Mouse (Mus musculus): ENCODE data around the gene Gm38392. TPM values are rescaled to one million over a fixed set of nuclear protein-coding genes. Genes with fewer than 3 reads are reported as not detected.
A peak's percentile ranks its signal among the peaks of the same experiment; 100 is the strongest.

The Gm38392 gene
- total RNA-seq, 2 experiments from 2014 or later = not detected

DNA sequence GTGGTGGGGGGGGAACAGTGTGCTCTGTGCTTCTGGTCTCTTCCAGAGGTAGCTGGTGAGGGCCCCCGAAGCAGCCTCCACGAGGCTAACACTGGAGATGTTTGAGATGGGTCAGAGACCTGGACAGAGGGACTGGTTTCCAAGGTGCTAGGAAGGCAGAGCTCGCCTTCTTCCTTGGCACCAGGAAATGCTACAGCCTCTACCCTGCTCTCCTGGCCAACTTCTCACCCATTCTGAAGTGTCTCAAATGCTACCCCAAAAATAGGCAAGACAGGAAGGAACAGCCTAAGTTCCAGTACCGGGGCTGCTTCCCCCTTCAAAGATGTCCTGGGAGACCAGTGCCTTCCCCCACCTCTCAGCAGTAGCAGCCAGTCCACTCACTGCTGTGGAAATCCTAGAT lies 47.6 kb downstream of the Gm38392 start:
- ATAC-seq (replicated peaks; ENCODE audit: low FRiP score, low TSS enrichment, poor library complexity, severe bottlenecking) = no peak

DNA sequence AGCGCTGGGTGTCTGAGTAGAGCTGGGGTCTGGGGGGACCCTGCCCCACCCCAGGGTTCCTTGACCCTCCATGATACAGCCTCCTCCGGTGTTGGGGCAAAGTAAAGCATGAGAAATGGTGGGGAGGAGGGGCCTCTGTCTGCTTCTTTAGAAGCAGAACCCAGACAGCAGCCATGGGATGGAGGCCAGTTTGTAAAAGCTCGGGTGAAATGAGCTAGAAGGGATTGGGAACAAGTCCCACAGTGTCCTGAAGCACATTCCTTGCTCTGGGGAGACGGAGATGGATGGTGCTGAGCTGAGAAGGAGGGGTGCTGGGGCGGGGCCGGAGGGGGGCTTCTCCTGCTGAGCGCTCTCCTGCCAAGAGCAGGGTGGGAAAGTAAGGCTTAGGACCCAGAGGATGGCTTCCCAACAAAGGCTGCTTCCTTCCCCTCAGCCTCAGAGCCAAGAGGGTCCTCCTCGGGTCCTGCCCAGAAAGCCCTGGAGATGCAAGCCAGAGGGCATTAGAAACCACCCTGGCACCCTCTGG lies 48.1 kb downstream of the Gm38392 start:
- no peak for ATAC-seq (replicated peaks; ENCODE audit: low FRiP score, low TSS enrichment, poor library complexity, severe bottlenecking)

DNA sequence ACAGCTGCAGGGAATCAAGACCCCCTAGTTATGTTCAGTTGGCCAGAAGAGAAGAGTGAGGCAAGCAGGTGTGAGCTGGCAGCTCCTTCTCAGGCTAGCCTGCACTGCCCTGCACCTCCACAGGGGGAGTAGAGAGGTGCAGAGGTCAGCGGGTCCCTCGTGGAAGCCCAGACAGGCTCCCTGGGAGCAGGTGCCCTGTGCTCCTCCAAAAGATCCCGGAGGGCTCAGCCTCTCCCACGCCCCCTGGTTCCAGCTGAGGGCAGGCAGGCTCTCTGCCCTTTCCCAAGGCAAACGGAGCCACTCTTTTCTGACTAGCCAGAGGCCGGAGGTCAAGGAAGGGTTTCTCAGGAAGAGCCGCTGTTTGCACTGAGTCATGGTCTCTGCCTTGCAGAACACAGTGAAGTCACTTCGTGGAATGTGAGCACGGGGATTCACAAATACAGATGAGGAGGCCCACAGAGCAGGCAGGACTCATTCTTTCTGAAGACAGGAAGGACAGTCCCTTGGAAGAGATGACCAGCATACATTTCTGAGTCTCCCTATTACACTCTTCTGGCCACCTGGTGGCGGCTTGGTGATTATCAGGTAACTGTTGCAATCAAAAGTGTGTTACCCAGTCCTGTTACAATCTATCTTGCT lies 49.3 kb downstream of the Gm38392 start:
- peak; percentile 79 for ATAC-seq (replicated peaks; ENCODE audit: low FRiP score, low TSS enrichment, poor library complexity, severe bottlenecking)

DNA sequence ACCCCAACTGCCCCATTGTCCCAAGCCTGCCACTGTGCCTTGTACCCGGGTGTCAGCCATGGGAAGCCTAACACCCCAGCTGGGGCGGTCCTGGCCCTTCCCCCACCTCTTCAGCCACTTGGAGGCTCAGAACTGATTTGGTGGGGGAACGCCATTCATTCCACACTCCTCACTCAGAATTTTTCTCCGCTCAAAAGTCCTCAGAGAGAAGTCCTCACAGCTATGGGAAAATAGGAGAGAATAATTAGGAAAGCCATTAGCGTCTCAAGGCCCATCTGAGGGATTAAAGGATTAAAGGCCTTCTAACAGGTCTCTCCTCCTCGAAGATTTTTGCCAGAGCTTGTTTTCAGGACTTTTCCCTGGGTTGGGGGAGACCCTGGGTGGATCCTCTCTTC lies 49.9 kb downstream of the Gm38392 start:
- no peak for ATAC-seq (replicated peaks; ENCODE audit: low FRiP score, low TSS enrichment, poor library complexity, severe bottlenecking)

DNA sequence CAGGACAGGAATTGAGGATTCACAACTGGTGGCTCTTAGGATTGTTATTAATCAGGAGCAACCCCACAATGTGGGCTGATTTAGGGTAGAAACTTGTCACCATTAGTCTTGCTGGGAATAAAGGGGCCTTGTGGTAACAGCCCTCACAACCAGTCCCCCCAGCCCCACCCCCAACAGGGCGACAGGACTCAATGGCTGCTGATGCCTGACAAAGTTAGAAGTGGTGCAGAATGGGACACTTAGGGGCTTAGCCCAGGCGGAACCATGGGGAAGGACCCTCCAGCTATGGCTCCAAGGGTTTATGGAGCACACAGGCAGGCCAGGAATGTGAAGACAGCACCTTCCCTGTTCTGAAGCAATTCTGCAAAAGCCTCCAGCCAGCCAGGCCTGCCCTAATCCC lies 51.4 kb downstream of the Gm38392 start:
- ATAC-seq (replicated peaks; ENCODE audit: low FRiP score, low TSS enrichment, poor library complexity, severe bottlenecking) = no peak

DNA sequence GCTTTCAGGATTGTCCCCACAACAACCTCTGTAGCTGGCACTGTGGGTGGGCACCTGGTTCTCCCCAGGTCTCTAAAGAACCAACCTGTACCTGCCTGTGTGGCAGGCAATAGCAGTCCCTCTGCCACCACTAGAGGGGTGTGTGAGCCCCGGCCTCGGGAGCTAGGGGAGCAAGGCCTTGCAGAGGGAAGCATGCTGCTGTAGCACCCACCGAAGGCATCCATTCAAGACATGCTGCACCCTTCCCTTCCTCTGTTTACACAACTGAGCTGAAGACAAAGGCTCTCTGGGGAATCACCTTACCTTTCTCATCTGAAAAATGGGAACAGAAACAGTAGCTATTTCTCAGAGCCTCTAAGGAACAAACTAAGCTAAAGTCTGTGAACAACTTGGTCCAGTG lies 51.8 kb downstream of the Gm38392 start:
- ATAC-seq (replicated peaks; ENCODE audit: low FRiP score, low TSS enrichment, poor library complexity, severe bottlenecking) = peak; percentile 59; the same call in 1 of the 2 replicates

DNA sequence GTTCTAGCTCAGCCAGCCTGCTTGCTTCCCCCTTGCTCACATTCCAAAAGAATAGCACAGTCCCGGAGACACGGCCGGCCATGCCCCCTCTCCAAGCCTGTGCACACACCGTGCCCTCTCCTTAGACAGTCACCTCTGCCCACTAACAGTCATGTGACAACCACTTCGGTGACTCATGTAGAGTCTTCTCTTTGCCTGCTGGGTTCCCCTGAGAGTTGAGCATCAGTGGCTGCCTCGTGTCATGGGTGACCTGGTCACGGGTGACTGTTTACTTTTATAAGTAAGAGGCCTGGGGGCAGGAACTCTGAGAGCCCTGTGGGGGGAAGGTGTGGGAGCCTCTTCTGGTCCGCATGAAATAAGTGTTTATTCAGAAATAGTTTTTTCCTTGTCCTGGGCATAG lies 53.0 kb downstream of the Gm38392 start:
- ATAC-seq (replicated peaks; ENCODE audit: low FRiP score, low TSS enrichment, poor library complexity, severe bottlenecking) = no peak

DNA sequence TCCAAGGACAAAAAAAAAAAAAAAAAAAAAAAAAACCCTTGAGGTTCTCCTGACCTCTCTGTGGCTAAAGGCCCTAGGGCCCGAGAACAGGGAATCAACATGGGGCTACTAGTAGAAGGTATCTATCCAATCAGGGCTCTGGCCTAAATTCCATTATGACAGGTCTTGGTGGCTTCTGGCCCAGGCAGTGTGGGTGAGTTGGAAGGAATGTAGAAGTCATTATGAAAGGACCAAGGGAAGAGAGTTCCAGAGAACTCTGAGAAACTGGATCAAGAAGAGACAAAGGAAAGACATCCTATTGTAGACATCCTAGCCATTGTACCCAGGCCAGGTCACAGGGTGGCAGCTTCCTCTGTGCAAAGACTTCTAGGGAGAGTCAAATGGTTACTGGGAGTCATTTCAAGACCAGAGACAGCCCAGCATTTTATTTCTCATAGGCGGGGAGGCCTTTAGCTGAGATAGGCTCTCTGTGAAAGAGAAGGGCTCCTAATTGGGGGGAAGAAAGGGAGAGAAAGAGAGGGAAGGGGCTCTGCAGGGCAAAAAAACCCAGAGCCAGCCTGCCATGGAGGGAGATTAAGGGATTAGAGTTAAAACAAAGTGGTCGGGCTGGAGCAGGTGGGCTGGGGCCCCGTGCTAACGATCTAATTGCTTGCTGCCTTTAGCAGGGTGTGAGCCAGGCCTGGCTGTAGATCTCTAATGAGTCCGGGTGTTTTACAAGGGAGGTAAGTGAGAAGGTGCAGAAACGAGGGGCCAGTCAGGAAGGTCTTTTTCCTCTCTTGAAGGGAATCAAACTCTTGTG lies 54.0 kb downstream of the Gm38392 start:
- no peak for ATAC-seq (replicated peaks; ENCODE audit: low FRiP score, low TSS enrichment, poor library complexity, severe bottlenecking)

DNA sequence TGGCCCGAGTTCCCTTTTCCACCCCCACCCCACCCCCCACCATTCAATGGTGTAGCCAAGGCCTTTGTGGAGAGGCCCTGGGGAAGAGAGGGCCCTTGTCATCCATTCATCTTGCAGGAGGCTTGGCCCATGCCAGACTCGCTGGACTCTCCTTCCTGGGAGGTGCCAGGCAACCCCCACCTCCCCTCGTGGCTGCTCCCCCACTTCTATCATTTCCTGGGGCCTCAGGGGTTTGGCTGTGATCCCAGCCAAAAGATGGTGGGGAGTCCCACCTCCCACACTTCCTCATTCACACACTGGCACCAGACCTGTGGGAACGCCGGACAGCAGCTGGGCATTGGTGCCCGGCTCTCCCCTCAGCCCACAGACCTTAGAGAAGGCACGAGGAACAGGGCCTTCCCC lies 54.7 kb downstream of the Gm38392 start:
- ATAC-seq (replicated peaks; ENCODE audit: low FRiP score, low TSS enrichment, poor library complexity, severe bottlenecking) = no peak

DNA sequence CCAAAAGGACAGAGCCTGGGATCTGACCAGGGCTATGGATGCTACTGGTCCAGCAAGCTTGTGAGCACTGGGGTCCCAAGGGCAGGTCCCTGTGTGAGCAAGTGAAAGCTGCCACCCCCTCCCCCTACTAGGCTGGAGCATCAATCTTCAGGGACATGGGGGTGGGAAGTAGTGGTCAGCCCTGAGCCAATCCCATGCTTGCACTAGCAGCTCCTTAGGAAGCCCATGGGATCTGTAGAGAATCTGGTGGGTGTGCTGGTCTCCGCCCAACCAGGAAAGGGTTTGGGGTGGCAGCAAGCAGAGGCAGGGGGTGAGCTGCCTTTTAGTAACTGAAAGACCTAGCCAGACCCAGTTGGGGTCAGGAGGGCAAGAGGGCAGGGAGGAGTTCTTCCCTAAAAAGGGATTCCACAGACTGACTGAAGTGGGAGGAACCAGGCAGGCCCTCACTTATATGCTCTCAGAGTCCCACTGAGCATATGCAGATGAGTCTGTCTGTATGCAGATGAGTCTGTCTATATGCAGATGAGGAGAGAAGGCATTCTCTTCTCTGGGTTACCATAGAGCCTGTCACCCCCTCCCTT lies 55.9 kb downstream of the Gm38392 start:
- ATAC-seq (replicated peaks; ENCODE audit: low FRiP score, low TSS enrichment, poor library complexity, severe bottlenecking) = no peak

DNA sequence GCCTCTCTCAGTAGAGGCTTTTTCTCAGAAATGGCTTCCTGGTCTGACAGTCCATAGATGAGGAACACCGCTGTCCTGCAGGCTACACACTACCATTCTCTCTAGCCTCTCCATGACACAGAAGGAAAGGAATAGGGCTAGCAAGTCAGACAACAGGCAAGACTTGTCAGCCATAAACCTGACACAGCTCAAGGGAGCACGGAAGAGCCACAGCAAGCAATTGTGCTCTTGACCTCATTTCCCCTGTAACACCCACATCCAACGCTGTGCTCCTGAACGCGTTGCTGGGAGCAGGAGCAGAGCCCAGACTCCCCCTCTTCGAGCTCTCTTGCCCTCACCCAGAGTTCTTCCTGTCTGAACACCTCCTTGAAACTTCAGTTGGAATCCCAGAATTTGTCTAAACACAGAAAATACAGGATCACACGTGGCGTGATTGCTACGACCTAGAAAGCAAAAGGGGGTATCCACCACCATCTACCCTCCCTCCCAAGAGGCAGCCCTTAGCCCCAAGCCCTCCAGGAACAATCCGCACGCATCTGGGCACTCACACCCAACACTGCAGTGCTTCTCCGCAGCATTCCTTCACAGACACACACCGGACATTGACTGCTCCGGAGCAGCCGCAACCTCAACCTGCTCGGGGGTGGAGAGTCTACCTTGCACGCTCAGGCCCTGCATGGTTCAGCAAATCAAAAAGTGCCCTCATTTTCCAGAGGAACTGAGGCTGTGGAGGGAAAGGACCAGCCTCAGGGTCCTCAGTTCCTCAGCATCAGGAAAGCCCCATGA lies 56.6 kb downstream of the Gm38392 start:
- no peak for ATAC-seq (replicated peaks; ENCODE audit: low FRiP score, low TSS enrichment, poor library complexity, severe bottlenecking)

DNA sequence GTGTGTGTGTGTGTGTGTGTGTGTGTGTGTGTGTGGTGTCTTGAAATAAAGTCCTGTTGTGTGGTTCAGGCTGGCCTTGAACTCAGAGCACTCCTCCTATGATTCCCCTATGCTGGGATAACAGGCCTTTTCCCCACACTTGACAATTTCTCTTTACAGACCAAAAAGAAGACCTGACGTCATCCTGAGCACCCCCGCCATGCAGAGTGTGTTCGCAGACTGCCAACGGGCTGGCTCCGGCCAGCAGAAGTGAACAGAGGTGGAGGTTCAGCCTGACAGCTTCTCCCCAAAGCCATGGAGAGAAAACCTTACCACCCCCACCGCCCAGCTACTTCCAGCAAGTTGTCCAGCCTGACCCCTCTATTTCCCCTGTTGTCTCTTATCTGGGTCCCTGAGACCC lies 57.5 kb downstream of the Gm38392 start:
- ATAC-seq (replicated peaks; ENCODE audit: low FRiP score, low TSS enrichment, poor library complexity, severe bottlenecking) = no peak

DNA sequence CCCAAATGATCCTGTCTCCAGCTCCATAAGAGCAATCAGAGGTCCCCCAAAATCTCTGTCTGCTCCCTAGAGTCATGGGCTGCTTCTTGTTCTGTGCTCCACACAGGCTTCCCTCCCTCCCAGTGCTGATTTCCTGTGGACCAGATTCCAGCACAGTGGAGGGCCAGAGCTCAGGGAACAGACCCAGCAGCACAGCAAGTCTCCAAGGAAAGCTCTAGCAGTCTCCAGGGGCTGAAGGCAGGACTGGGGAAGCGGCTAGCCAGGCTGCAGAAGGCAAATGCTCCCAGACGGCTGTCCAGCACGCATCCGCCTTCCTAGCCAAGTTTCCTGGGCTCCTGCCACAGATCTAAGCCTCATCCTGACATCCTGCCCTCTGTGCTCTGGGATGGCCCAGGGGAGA lies 58.1 kb downstream of the Gm38392 start:
- ATAC-seq (replicated peaks; ENCODE audit: low FRiP score, low TSS enrichment, poor library complexity, severe bottlenecking) = no peak

DNA sequence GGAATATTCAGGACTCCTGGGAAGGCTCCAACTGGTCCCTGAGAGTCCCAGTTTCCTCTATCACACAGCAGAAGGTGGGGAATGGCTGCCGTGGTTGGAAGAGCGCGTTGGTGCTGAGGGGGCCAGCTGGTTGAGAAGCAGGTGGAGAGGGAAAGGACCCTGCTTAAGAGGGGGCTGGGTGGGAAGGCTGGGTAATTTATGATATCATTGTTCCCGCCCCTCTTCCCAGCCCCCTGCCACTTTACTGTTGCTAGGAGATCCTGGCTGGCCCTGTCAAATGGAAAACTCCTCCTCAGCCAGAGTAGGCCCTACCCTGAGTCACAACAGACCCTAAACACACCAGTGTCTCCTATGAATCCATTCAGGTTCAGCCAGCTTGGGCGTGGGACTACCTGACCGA lies 59.0 kb downstream of the Gm38392 start:
- ATAC-seq (replicated peaks; ENCODE audit: low FRiP score, low TSS enrichment, poor library complexity, severe bottlenecking) = no peak

DNA sequence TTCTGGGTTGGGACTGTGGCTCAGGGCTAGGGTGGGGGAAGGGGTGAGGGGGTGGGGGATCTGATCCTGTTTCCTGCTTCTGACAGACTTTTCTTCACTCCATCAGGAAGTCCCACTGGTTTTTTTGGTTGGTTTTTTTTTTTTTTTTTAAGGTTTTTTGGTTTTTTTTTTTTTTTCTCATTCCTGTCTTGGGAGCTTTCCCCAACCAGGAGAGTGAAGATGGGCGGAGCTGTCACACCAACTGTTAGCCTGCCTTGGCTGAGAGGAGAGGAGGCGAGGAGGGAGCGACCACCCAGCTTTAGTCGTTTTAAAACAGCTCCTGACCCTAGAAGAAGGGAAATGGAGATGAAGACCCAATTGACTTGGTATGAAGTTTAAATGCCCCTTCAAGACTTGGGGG lies 59.8 kb downstream of the Gm38392 start:
- ATAC-seq (replicated peaks; ENCODE audit: low FRiP score, low TSS enrichment, poor library complexity, severe bottlenecking) = no peak

DNA sequence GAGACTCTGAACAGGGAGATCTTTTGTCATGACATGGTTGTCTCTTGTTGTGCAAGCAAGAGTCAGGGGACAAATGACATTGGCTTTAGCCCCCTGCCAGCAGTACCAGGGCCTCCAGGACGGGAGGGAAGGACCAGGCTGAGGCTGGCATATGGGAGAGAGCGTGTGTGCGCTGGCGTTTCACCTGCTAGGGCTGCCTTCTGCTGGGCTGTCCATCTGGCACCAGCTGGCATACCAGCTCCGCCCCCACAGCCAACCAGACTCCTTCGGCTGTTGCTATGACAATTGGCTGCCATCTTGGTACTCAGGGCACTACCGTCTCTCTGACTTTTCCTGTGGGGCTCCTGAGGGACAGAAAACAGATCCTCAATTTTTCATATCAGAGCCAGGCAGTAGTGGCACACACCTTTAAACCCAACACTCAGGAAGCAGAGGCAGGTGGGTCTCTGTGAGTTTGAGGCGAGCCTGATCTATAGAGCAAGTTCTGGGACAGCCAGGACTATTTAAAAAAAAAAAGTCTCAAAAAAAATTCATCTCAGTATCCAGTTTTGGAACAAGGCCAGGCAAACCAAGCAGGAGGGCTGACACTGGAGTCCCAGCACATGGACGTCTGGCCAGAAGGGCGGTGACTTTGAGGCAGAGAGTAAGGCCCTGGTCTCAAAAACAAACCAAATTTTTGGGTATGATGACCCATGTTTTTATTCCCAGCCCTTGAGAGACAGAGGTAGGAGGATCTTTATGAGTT lies 60.7 kb downstream of the Gm38392 start:
- ATAC-seq (replicated peaks; ENCODE audit: low FRiP score, low TSS enrichment, poor library complexity, severe bottlenecking) = no peak

DNA sequence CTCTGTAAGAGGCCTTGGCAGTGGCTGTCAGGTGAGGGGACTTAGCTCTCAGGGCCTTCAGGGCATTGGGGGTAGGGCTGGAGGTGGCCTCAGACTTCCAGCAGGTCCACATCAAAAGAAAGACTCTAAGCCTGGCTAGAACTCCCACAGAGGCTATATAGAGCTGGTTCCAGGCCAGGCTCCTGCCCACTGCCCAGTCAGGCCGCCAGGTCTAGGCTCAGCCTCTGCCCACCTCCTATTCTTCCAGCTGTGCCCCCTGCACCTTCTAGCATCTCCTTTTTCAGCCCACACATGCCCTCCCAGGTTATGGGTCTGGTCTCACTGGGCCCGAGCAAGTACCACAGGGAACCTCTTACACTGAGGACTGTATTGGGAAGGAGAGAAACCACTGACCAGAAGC lies 62.1 kb downstream of the Gm38392 start:
- no peak for ATAC-seq (replicated peaks; ENCODE audit: low FRiP score, low TSS enrichment, poor library complexity, severe bottlenecking)

DNA sequence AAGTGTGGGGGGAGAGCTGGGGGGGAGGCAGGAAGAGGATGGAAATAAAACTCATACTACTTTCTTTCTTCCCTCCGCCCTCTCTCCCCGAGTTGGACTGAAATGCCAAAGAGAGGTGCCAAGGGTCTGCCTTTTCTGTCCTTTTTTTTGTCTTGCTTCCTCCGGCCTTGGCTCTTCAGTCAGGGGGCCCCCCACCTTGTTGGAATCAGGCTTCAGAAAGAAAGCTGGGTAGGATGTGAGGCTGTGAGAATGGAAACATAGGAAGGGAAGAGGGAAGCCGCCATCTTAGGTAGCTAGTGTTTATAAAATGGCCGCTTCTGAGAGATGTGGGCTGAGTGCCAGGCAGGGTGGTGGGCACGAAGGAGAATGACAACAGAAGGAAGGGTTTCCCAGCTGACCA lies 64.6 kb downstream of the Gm38392 start:
- ATAC-seq (replicated peaks; ENCODE audit: low FRiP score, low TSS enrichment, poor library complexity, severe bottlenecking) = no peak
